Mouse (Mus musculus) CH12.LX (cell line): ENCODE measurements around the gene Synpo2. TPM values are rescaled to one million over a fixed set of nuclear protein-coding genes. Genes with fewer than 3 reads are reported as not detected.

Source experiments
- DNase-seq: peaks from one replicate; pipeline ENCODE4 v3.0.0-alpha.2; 2013; ENCODE audit errors: extremely low read depth
- H3K27ac ChIP-seq: 2 replicates; pipeline ENCODE4 v1.5.1; 2012; ENCODE audit warnings: low read depth, mild to moderate bottlenecking, control low read depth, moderate library complexity; ENCODE audit not compliant: insufficient read depth
- H3K27me3 ChIP-seq: replicated peaks from 2 replicates; pipeline ENCODE3; 2012; ENCODE audit warnings: inconsistent platforms
- H3K36me3 ChIP-seq, 2 experiments: replicated peaks in 1 of 2; 2 replicates each; pipeline versions ENCODE3 to v1.6.1; 2012; ENCODE audit warnings: inconsistent platforms in 1 of 2, low read length in 1 of 2, mild to moderate bottlenecking in 1 of 2, mixed read lengths in 1 of 2, moderate library complexity in 1 of 2; ENCODE audit not compliant: control insufficient read depth in 1 of 2, insufficient read depth in 1 of 2
- H3K4me1 ChIP-seq, 2 experiments: 2 replicates each; pipeline ENCODE4 v1.6.1; 2012; ENCODE audit warnings: inconsistent platforms in 1 of 2, moderate library complexity in 1 of 2; ENCODE audit not compliant: insufficient read depth in 2 of 2, control insufficient read depth in 1 of 2
- H3K4me2 ChIP-seq: 2 replicates; pipeline ENCODE4 v1.6.1; 2012; ENCODE audit warnings: low read depth, mild to moderate bottlenecking, control low read depth; ENCODE audit not compliant: poor library complexity, insufficient read depth, severe bottlenecking
- H3K4me3 ChIP-seq, 3 experiments: fragments of 150-350 bp in 1 of 3; sonication (generic) in 1 of 3; replicated peaks in 1 of 3; 2 replicates each; pipeline versions ENCODE3 to v1.5.1; 2011 to 2012; ENCODE audit warnings: low read depth in 2 of 3, low read length in 2 of 3, mild to moderate bottlenecking in 2 of 3, moderate library complexity in 2 of 3, control low read depth in 1 of 3, improper control_type of control experiment in 1 of 3, inconsistent platforms in 1 of 3, mixed read lengths in 1 of 3; ENCODE audit not compliant: poor library complexity in 1 of 3
- H3K79me2 ChIP-seq: replicated peaks from 2 replicates; pipeline ENCODE4 v1.6.1; 2012; ENCODE audit warnings: mild to moderate bottlenecking, moderate library complexity; ENCODE audit not compliant: control insufficient read depth, poor library complexity, insufficient read depth, severe bottlenecking; ENCODE audit errors: extremely low read depth
- H3K9ac ChIP-seq: 2 replicates; pipeline ENCODE4 v1.6.1; 2012; ENCODE audit warnings: low read depth, mild to moderate bottlenecking, control low read depth, moderate library complexity; ENCODE audit not compliant: insufficient read depth
- H3K9me3 ChIP-seq: replicated peaks from 2 replicates; pipeline ENCODE3; 2012; ENCODE audit warnings: low read length, inconsistent platforms, mixed read lengths
- BHLHE40 ChIP-seq: IDR thresholded peaks from 2 replicates; pipeline ENCODE4 v1.6.1; 2011; ENCODE audit warnings: mild to moderate bottlenecking, low read depth, low read length, improper control_type of control experiment
- E2F4 ChIP-seq: IDR thresholded peaks from 2 replicates; pipeline ENCODE4 v1.6.1; 2011; ENCODE audit warnings: low read depth, low read length, improper control_type of control experiment; ENCODE audit not compliant: insufficient replicate concordance
- ELF1 ChIP-seq: IDR thresholded peaks from 2 replicates; pipeline ENCODE4 v1.6.1; 2014; ENCODE audit warnings: low read depth, mild to moderate bottlenecking, inconsistent platforms, low read length, improper control_type of control experiment
- HCFC1 ChIP-seq: IDR thresholded peaks from 2 replicates; pipeline ENCODE4 v1.6.1; 2012; ENCODE audit warnings: low read depth, mild to moderate bottlenecking, inconsistent platforms, low read length, improper control_type of control experiment
- JUN ChIP-seq: IDR thresholded peaks from 2 replicates; pipeline ENCODE4 v1.6.1; 2011; ENCODE audit warnings: low read depth, mild to moderate bottlenecking, low read length, improper control_type of control experiment, moderate library complexity; ENCODE audit not compliant: insufficient read depth
- JUND ChIP-seq: conservative IDR thresholded peaks from 2 replicates; pipeline ENCODE4 v1.6.1; 2011; ENCODE audit warnings: low read depth, low read length, improper control_type of control experiment
- KAT2A ChIP-seq: IDR thresholded peaks from 2 replicates; pipeline ENCODE4 v1.6.1; 2012; ENCODE audit warnings: low read length, improper control_type of control experiment, inconsistent platforms; ENCODE audit not compliant: insufficient replicate concordance
- MAFK ChIP-seq: IDR thresholded peaks from 2 replicates; pipeline ENCODE4 v1.6.1; 2011; ENCODE audit warnings: low read length, improper control_type of control experiment; ENCODE audit not compliant: insufficient replicate concordance
- MAX ChIP-seq: IDR thresholded peaks from 2 replicates; pipeline ENCODE4 v1.6.1; 2011; ENCODE audit warnings: low read length, improper control_type of control experiment
- MAZ ChIP-seq: IDR thresholded peaks from 2 replicates; pipeline ENCODE4 v1.6.1; 2012; ENCODE audit warnings: low read depth, mild to moderate bottlenecking, inconsistent platforms, low read length, improper control_type of control experiment, moderate library complexity
- MEF2A ChIP-seq: IDR thresholded peaks from 2 replicates; pipeline ENCODE4 v1.6.1; 2014; ENCODE audit warnings: low read depth, mild to moderate bottlenecking, inconsistent platforms, low read length, improper control_type of control experiment, borderline replicate concordance
- MYC ChIP-seq: IDR thresholded peaks from 2 replicates; pipeline ENCODE4 v1.6.1; 2011; ENCODE audit warnings: low read depth, mild to moderate bottlenecking, improper control_type of control experiment, low read length
- NRF1 ChIP-seq: IDR thresholded peaks from 2 replicates; pipeline ENCODE4 v1.6.1; 2014; ENCODE audit warnings: low read depth, mild to moderate bottlenecking, inconsistent platforms, low read length, improper control_type of control experiment, moderate library complexity
- PAX5 ChIP-seq: IDR thresholded peaks from 2 replicates; pipeline ENCODE4 v1.6.1; 2012; ENCODE audit warnings: low read length, inconsistent platforms, mixed read lengths
- POLR2AphosphoS2 ChIP-seq: IDR thresholded peaks from 2 replicates; pipeline ENCODE4 v1.6.1; 2011; ENCODE audit warnings: low read depth, low read length, improper control_type of control experiment
- RCOR1 ChIP-seq: conservative IDR thresholded peaks from 2 replicates; pipeline ENCODE4 v1.6.1; 2012; ENCODE audit warnings: low read depth, mild to moderate bottlenecking, inconsistent platforms, low read length, improper control_type of control experiment
- SIN3A ChIP-seq: IDR thresholded peaks from 2 replicates; pipeline ENCODE4 v1.6.1; 2012; ENCODE audit warnings: low read length, improper control_type of control experiment, inconsistent platforms
- SMC3 ChIP-seq: IDR thresholded peaks from 2 replicates; pipeline ENCODE4 v1.6.1; 2011; ENCODE audit warnings: low read depth, low read length, improper control_type of control experiment
- USF1 ChIP-seq: IDR thresholded peaks from 2 replicates; pipeline ENCODE4 v1.6.1; 2014; ENCODE audit warnings: low read depth, mild to moderate bottlenecking, inconsistent platforms, low read length, improper control_type of control experiment
- USF2 ChIP-seq: conservative IDR thresholded peaks from 2 replicates; pipeline ENCODE4 v1.6.1; 2011; ENCODE audit warnings: low read depth, low read length, improper control_type of control experiment
- ZC3H11A ChIP-seq: IDR thresholded peaks from 2 replicates; pipeline ENCODE4 v1.6.1; 2012; ENCODE audit warnings: low read depth, mild to moderate bottlenecking, inconsistent platforms, low read length, improper control_type of control experiment
- ZMIZ1 ChIP-seq: IDR thresholded peaks from 2 replicates; pipeline ENCODE4 v1.6.1; 2012; ENCODE audit warnings: low read depth, mild to moderate bottlenecking, inconsistent platforms, low read length, improper control_type of control experiment
- dilution Hi-C: fragments of 300-500 bp; cut with MboI; formaldehyde crosslinking; loops from 2 replicates; pipeline ENCODE4 v1.14.3; 2020; ENCODE audit warnings: low sequenced_read_pairs; ENCODE audit not compliant: extremely low pct_unique_long_range_greater_than_20kb, extremely low pct_ligation_motif_present
- in situ Hi-C: fragments of 300-500 bp; cut with MboI; formaldehyde crosslinking; loops from 3 replicates; pipeline ENCODE4 v1.14.3; 2019; ENCODE audit warnings: low sequenced_read_pairs, low pct_ligation_motif_present, low pct_unique_long_range_greater_than_20kb, mixed read lengths
- polyA plus RNA-seq: library from polyadenylated mRNA; unstranded; fragments of >175 nt; gene quantifications from 2 replicates; pipeline ENCODE4 v1.2.1, GENCODE M21; 2012; ENCODE audit warnings: low read depth; ENCODE audit not compliant: insufficient read length
- total RNA-seq, 2 experiments: library from RNA; depleted of rRNA; stranded (reverse); fragments of 300-350 nt in 1 of 2; fragments of >200 nt in 1 of 2; gene quantifications; 2 replicates each; pipeline ENCODE4 v1.2.3; 2012 to 2014

Gene Synpo2
- total and polyA plus RNA-seq, 3 experiments, result 0.13 to 1.1 (median 0.13) TPM

- no peaks in the 10 kb centered on the region for H3K36me3 ChIP-seq
- H3K27ac ChIP-seq, result no peak overlapping the region
- DNase-seq, result no peak
- no peak overlapping the region for H3K9ac ChIP-seq
- H3K4me1 ChIP-seq, result peaks cover 2 to 9% of the 10 kb centered on the region in 2 experiments; a peak in 3 of 4 replicates
- H3K27me3 ChIP-seq, result no peaks in the 10 kb centered on the region
- in situ Hi-C loops, result loop anchor here (10.0 kb wide), 2 partner anchors 62 to 88 kb away; no protein-coding TSS in a partner anchor
- H3K79me2 ChIP-seq, result no peaks in the 10 kb centered on the region
- H3K9me3 ChIP-seq, result no peaks in the 10 kb centered on the region
- TF ChIP-seq USF2, result no peak
- no peak for TF ChIP-seq USF1
- TF ChIP-seq BHLHE40, result no peak
- TF ChIP-seq MYC, result no peak
- TF ChIP-seq ZC3H11A, result no peak
- TF ChIP-seq E2F4, result no peak
- no peak for TF ChIP-seq MAFK
- TF ChIP-seq NRF1, result no peak
- TF ChIP-seq, all 38 proteins: peak for 0
- Histone ChIP-seq H3K4me2 (no peak overlapping the region), H3K4me3 (no peak overlapping the region)
- dilution Hi-C loops, result no loop called here
These were observed 1.1 kb upstream of the Synpo2 start for GRCm38 (mm10) chr3:123237039-123237438.

- TF ChIP-seq E2F4 (no peak), JUND (no peak), MEF2A (no peak), ELF1 (no peak), NRF1 (no peak), ZC3H11A (no peak), HCFC1 (no peak), MYC (no peak), JUN (no peak), MAX (no peak), SIN3A (no peak), RCOR1 (no peak), KAT2A (no peak), PAX5 (no peak), ZMIZ1 (no peak), MAZ (no peak), SMC3 (no peak), POLR2AphosphoS2 (no peak)
- Histone ChIP-seq H3K4me1 (peaks cover 2 to 9% of the 10 kb centered on the region in 2 experiments; a peak in 3 of 4 replicates), H3K27ac (no peak overlapping the region), H3K9me3 (peaks cover 3% of the 10 kb centered on the region), H3K36me3 (no peaks in the 10 kb centered on the region), H3K4me3 (peak overlapping the region in 1 of 3 experiments; percentile 62), H3K27me3 (no peaks in the 10 kb centered on the region), H3K79me2 (no peaks in the 10 kb centered on the region), H3K9ac (peak overlapping the region; percentile 13; the same call in 1 of the 2 replicates), H3K4me2 (peak overlapping the region; percentile 86)
- no peak for DNase-seq
- dilution Hi-C loops, result no loop called here
- in situ Hi-C loops, result loop anchor here (10.0 kb wide), 2 partner anchors 61 to 89 kb away; no protein-coding TSS in a partner anchor
These were observed 454 bp downstream of the Synpo2 start for GRCm38 (mm10) chr3:123235495-123235894.
